Mouse (Mus musculus): ENCODE results near the gene Ctnna3. TPM values are rescaled to one million over a fixed set of nuclear protein-coding genes. Genes with fewer than 3 reads are reported as not detected.
A peak's percentile ranks its signal among the peaks of the same experiment; 100 is the strongest.
"Not testable (repeated sequence)": the region's sequence is repeated elsewhere in the genome, so short reads cannot be mapped to it uniquely, and the experiment has no call there.

Ctnna3 gene
- total RNA-seq (2021): 1 to 10 TPM; 4.0 to 4.4 TPM
- long read RNA-seq, experiment 1, partial matches to known transcripts: 0 of 1 reads
- long read RNA-seq, experiment 1, other reads (novel, unspliced or antisense): 1 of 1 reads
- long read RNA-seq, experiment 2, partial matches to known transcripts: 0 of 2 reads
- long read RNA-seq, experiment 2, other reads (novel, unspliced or antisense): 2 of 2 reads

GRCm38 (mm10) chr10:63429785-63430305, at the start of gene Ctnna3:
TSS of gene Ctnna3 (plus strand) at chr10:63430098.
- peak; percentile 58 to 74 for DNase-seq (ENCODE audit: low spot score in 2 of 2)

GRCm38 (mm10) chr10:63381498-63382280, 48.2 kb upstream of the Ctnna3 start, which contains the start of gene Sirt1:
TSS of gene Sirt1 (minus strand) at chr10:63381704.
- DNase-seq (ENCODE audit: low spot score in 2 of 2): no peak

- DNase-seq (ENCODE audit: low spot score in 2 of 2): peak in 1 of 2 experiments; percentile 63
These were observed 47.3 kb upstream of the Ctnna3 start, which contains the start of gene Dnajc12 for GRCm38 (mm10) chr10:63382372-63383279. TSS of gene Dnajc12 (plus strand) at chr10:63382443.

GRCm38 (mm10) chr10:63385897-63386296, 44.0 kb upstream of the Ctnna3 start:
- not testable (repeated sequence) for DNase-seq (ENCODE audit: low spot score in 2 of 2)

- peak; percentile 33 to 69 for DNase-seq (ENCODE audit: low spot score in 2 of 2)
These were observed 43.5 kb upstream of the Ctnna3 start for GRCm38 (mm10) chr10:63386444-63386843.

- DNase-seq (ENCODE audit: low spot score in 2 of 2): no peak
These were observed 42.9 kb upstream of the Ctnna3 start for GRCm38 (mm10) chr10:63386991-63387390.

- DNase-seq (ENCODE audit: low spot score in 2 of 2): no peak
These were observed 41.0 kb upstream of the Ctnna3 start for GRCm38 (mm10) chr10:63388948-63389347.

GRCm38 (mm10) chr10:63396963-63397362, 32.9 kb upstream of the Ctnna3 start:
- no peak for DNase-seq (ENCODE audit: low spot score in 2 of 2)

GRCm38 (mm10) chr10:63402731-63403504, 27.0 kb upstream of the Ctnna3 start:
- no peak for DNase-seq (ENCODE audit: low spot score in 2 of 2)

- DNase-seq (ENCODE audit: low spot score in 2 of 2): no peak
These were observed 26.3 kb upstream of the Ctnna3 start for GRCm38 (mm10) chr10:63403636-63404035.

- DNase-seq (ENCODE audit: low spot score in 2 of 2): no peak
These were observed 19.5 kb upstream of the Ctnna3 start for GRCm38 (mm10) chr10:63410162-63410956.

GRCm38 (mm10) chr10:63411674-63412073, 18.2 kb upstream of the Ctnna3 start:
- DNase-seq (ENCODE audit: low spot score in 2 of 2): not testable (repeated sequence)

- no peak for DNase-seq (ENCODE audit: low spot score in 2 of 2)
These were observed 17.1 kb upstream of the Ctnna3 start for GRCm38 (mm10) chr10:63412756-63413155.

GRCm38 (mm10) chr10:63415287-63415686, 14.6 kb upstream of the Ctnna3 start:
- DNase-seq (ENCODE audit: low spot score in 2 of 2): no peak

- no peak for DNase-seq (ENCODE audit: low spot score in 2 of 2)
These were observed 14.0 kb upstream of the Ctnna3 start for GRCm38 (mm10) chr10:63415850-63416249.

- DNase-seq (ENCODE audit: low spot score in 2 of 2): no peak
These were observed 12.8 kb upstream of the Ctnna3 start for GRCm38 (mm10) chr10:63417061-63417460.

- DNase-seq (ENCODE audit: low spot score in 2 of 2): no peak
These were observed 7.9 kb upstream of the Ctnna3 start, which contains the start of gene Gm7075 for GRCm38 (mm10) chr10:63421739-63422735. TSS of gene Gm7075 (minus strand) at chr10:63421789.

- DNase-seq (ENCODE audit: low spot score in 2 of 2): no peak
These were observed 7.2 kb upstream of the Ctnna3 start for GRCm38 (mm10) chr10:63422736-63422992.
